Mouse (Mus musculus): ENCODE results near the gene Gm12845. TPM values are rescaled to one million over a fixed set of nuclear protein-coding genes. Genes with fewer than 3 reads are reported as not detected.

The Gm12845 gene
- polyA plus RNA-seq, 1 experiment from 2014 or later: not detected

DNA sequence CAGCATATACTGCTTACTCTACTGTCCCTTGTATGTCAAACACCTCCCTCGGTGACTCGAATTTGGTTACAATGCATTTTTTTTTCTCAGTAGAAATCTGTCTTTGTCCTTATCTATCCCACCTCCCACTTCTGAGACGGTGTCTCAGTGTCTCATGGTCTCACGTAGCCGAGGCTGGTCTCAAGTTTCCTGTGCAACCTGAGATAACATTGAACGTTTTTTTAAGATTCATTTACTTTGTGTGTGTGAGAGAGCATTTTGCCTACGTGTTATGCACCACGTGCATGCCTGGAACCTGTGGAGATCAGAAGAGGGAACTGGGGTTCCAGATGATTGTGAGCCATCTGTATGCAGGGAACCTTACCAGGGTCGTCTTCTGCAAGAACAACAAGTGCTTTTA lies 48.7 kb downstream of the Gm12845 start:
- Histone ChIP-seq H3K4me3 (ENCODE audit: low read depth, low read length) (no peak overlapping the region), H3K9ac (ENCODE audit: low read depth, low read length) (no peak overlapping the region), H3K4me1 (ENCODE audit: control insufficient read depth, insufficient read depth, low read length) (no peaks in the 10 kb centered on the region), H3K27me3 (ENCODE audit: control insufficient read depth, insufficient read depth, low read depth, low read length) (no peaks in the 10 kb centered on the region), H3K27ac (ENCODE audit: low read length) (no peak overlapping the region), H3K4me2 (ENCODE audit: low read length) (no peak overlapping the region), H3K36me3 (ENCODE audit: control insufficient read depth, insufficient read depth, low read length) (no peaks in the 10 kb centered on the region), H3K9me3 (replicated peaks; ENCODE audit: control insufficient read depth, low read length, poor library complexity, severe bottlenecking) (no peaks in the 10 kb centered on the region)
- no peak for ATAC-seq
- 75% methylated on average over 9 of the region's 9 CpGs for WGBS

Other genes with a start within 250 kb of the Gm12845 start
- 137 and 150 TPM in 2 replicates for gene Rnf220, start 227.4 kb upstream of the Gm12845 start, polyA plus RNA-seq (2015; fragmentation: Nextera tagmentation; extraction: Ambion mirVana)
- gene Eri3, start 174.0 kb upstream of the Gm12845 start, polyA plus RNA-seq (2015; fragmentation: Nextera tagmentation; extraction: Ambion mirVana): 256 and 282 TPM in 2 replicates
- gene Dmap1, start 42.1 kb upstream of the Gm12845 start, polyA plus RNA-seq (2015; fragmentation: Nextera tagmentation; extraction: Ambion mirVana): 81.9 and 83.3 TPM in 2 replicates
- gene Klf17, start 41.2 kb downstream of the Gm12845 start, polyA plus RNA-seq (2015; fragmentation: Nextera tagmentation; extraction: Ambion mirVana): not detected in 2 replicates
- 32.2 and 45.9 TPM in 2 replicates for gene Slc6a9, start 110.1 kb downstream of the Gm12845 start, polyA plus RNA-seq (2015; fragmentation: Nextera tagmentation; extraction: Ambion mirVana)
- 2.3 and 2.4 TPM in 2 replicates for gene Ccdc24, start 148.1 kb downstream of the Gm12845 start, polyA plus RNA-seq (2015; fragmentation: Nextera tagmentation; extraction: Ambion mirVana)
- 58.8 and 65.5 TPM in 2 replicates for gene B4galt2, start 159.1 kb downstream of the Gm12845 start, polyA plus RNA-seq (2015; fragmentation: Nextera tagmentation; extraction: Ambion mirVana)
- gene Atp6v0b, start 162.9 kb downstream of the Gm12845 start, polyA plus RNA-seq (2015; fragmentation: Nextera tagmentation; extraction: Ambion mirVana): 581 and 673 TPM in 2 replicates
- gene Dph2, start 167.6 kb downstream of the Gm12845 start, polyA plus RNA-seq (2015; fragmentation: Nextera tagmentation; extraction: Ambion mirVana): 21.2 and 23.1 TPM in 2 replicates
- gene Ipo13, start 190.6 kb downstream of the Gm12845 start, polyA plus RNA-seq (2015; fragmentation: Nextera tagmentation; extraction: Ambion mirVana): 66.9 and 69.5 TPM in 2 replicates
- 0.75 and 0.92 TPM in 2 replicates for gene Artn, start 205.4 kb downstream of the Gm12845 start, polyA plus RNA-seq (2015; fragmentation: Nextera tagmentation; extraction: Ambion mirVana)

All from midbrain, embryonic 16.5 days (tissue).